Mouse (Mus musculus) E14TG2a.4 (cell line): ENCODE data around the gene Trim2.

ENCODE experiments used
- H3K27me3 ChIP-seq: 2 replicates; pipeline ENCODE4 v1.6.1; 2014; ENCODE audit warnings: low read length, control low read depth; ENCODE audit not compliant: insufficient read depth
- H3K36me3 ChIP-seq: 2 replicates; pipeline ENCODE4 v1.6.1; 2014; ENCODE audit warnings: low read length, control low read depth; ENCODE audit not compliant: insufficient read depth
- H3K4me1 ChIP-seq: replicated peaks from 2 replicates; pipeline ENCODE4 v1.6.1; 2014; ENCODE audit warnings: low read depth, low read length, control low read depth
- H3K4me3 ChIP-seq: replicated peaks from 2 replicates; pipeline ENCODE4 v1.5.1; 2014; ENCODE audit warnings: mild to moderate bottlenecking, low read length
- H3K9me3 ChIP-seq: 2 replicates; pipeline ENCODE4 v1.6.1; 2014; ENCODE audit warnings: low read length, control low read depth
- CTCF ChIP-seq: conservative IDR thresholded peaks from 2 replicates; pipeline ENCODE4 v1.5.1; 2014; ENCODE audit warnings: low read length
- NANOG ChIP-seq: IDR thresholded peaks from 2 replicates; pipeline ENCODE4 v1.6.1; 2014; ENCODE audit warnings: borderline replicate concordance, low read length, mixed read lengths
- POU5F1 ChIP-seq: IDR thresholded peaks from 2 replicates; pipeline ENCODE4 v1.6.1; 2014; ENCODE audit warnings: low read length, borderline replicate concordance

Gene Trim2

DNA sequence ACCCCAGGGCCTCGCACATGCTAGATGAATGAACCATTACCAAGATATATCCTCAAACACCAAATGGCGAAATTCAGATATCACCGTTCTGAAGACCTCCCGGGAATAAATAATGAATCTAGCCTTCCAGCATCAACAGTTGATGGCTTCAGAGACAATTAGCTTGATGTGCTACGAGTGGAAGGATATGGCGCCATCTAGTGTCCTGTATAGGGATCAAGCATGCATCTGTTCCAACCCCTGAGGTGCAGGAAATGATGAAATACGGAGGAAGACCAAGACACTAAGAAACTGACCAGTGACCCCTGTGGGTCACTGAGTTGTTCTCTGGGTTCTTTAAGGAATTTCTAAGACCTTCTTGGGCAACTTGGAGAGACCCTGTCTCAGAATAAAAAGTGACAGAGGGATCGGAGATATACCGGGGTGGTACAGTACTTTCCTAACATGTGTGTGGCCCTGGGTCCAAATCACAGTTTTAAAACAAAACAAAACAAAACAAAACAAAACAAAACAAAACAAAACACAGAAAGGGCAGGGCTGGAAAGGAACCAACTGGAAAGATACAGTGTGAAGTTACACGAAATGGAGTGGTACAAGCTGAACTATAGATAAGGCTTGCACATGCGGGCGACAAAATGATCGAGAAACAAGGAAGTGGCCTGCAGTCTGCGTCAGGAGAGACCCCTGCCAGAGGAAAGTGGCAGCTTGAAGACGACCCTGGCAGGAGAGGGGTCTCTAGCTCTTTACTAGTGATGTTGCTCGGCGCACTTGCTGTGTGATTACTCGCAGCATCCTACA lies 6.5 kb upstream of the Trim2 start:
- H3K36me3 ChIP-seq: no peaks in the 10 kb centered on the region
- TF ChIP-seq POU5F1 (no peak), CTCF (peak; percentile 80)
- 0 out of 2 replicates have a peak overlapping the region, but pooled peaks have one; percentile 5 for H3K4me3 ChIP-seq
- H3K27me3 ChIP-seq: no peaks in the 10 kb centered on the region; the same call in 1 of the 2 replicates
- H3K9me3 ChIP-seq: no peaks in the 10 kb centered on the region; the same call in 1 of the 2 replicates
- peaks cover 15% of the 10 kb centered on the region for H3K4me1 ChIP-seq

DNA sequence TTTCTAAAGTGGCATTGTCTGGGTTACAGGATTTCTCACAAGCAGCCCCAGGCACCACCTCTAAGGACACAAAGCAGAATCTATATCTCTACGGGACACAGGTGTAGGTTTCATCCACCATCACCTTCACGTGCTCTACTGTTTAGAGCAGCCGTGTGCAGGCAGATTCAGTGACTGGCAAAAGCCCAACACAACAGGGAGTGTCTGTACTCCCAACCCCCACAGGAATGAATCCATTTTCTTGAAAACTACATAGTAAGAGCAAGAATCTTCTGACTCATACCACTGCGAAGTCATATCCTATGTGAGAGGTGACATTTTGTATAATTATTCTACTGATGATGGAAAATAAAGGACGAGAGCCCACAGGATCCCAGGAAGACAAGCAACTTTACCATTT lies 5.6 kb upstream of the Trim2 start:
- H3K4me3 ChIP-seq: no peak overlapping the region
- no peaks in the 10 kb centered on the region; the same call in 1 of the 2 replicates for H3K9me3 ChIP-seq
- H3K4me1 ChIP-seq: peaks cover 15% of the 10 kb centered on the region
- no peak for TF ChIP-seq POU5F1
- no peak for TF ChIP-seq NANOG
- TF ChIP-seq CTCF: no peak
- no peaks in the 10 kb centered on the region for H3K36me3 ChIP-seq
- no peaks in the 10 kb centered on the region for H3K27me3 ChIP-seq

DNA sequence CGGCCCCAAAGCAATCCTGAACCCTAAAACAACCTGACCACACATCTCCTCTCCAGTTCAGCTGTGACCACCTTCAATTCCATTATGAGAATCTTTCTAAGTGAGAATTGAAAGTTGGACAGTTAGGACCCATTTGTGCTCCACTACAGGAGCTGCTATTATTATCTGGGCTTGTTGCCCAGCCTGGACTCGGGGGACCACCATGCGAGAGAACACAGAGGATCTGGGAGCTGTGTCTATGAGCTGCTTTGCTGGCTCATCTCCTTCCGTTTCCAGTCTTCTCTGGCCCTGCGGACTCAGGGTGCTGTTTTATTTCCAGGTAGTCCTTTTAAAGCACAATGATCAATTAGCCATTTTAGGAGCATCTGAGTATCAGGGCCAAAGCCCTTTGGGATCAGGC lies 839 bp upstream of the Trim2 start:
- peaks cover 36% of the 10 kb centered on the region for H3K27me3 ChIP-seq
- no peaks in the 10 kb centered on the region; the same call in 1 of the 2 replicates for H3K9me3 ChIP-seq
- TF ChIP-seq CTCF: no peak
- TF ChIP-seq POU5F1: no peak
- TF ChIP-seq NANOG: no peak
- H3K4me3 ChIP-seq: no peak overlapping the region
- peaks cover 31% of the 10 kb centered on the region for H3K4me1 ChIP-seq
- no peaks in the 10 kb centered on the region for H3K36me3 ChIP-seq

GRCm38 (mm10) chr3:84305722-84306510 lies 761 bp downstream of the Trim2 start:
- TF ChIP-seq NANOG (no peak), CTCF (no peak), POU5F1 (no peak)
- H3K9me3 ChIP-seq: no peaks in the 10 kb centered on the region
- no peak overlapping the region for H3K4me3 ChIP-seq
- H3K27me3 ChIP-seq: peaks cover 41% of the 10 kb centered on the region
- H3K4me1 ChIP-seq: peaks cover 31% of the 10 kb centered on the region
- H3K36me3 ChIP-seq: no peaks in the 10 kb centered on the region

DNA sequence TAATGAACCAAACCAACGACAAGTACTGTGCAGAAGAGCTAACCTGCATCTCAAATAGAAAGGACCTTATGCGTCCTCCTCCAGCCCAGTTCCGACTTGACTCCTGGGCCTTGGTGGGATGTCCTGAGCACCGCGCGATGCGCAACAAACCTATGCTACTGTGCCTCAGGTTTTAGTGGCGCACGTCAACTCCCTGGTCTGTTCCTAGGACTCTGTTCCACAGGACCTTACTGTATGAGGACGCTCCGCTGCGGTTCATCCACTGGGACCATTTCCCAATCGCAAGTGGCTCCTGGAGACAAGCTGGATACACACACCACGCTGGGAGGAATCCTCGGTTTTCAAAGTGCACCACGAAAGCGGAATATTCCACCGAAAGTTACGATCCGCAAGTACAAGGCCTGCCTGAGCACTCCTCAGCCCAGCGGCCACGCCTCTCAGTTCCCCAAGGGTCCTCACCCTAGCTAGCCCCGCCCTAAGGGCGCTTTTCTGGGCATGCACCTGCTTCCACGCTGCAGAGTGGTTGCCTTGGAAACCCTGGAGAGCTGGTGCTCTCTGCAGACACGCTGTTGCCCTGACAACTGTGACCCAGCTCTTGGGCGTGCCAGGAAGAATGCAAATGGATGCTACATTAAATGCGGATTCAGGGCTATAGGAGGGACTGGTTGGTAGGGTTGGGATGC lies 1.5 kb downstream of the Trim2 start:
- Histone ChIP-seq H3K9me3 (no peaks in the 10 kb centered on the region), H3K4me1 (peaks cover 31% of the 10 kb centered on the region), H3K27me3 (peaks cover 41% of the 10 kb centered on the region), H3K36me3 (no peaks in the 10 kb centered on the region), H3K4me3 (peak overlapping the region; percentile 73)
- TF ChIP-seq CTCF (no peak), POU5F1 (no peak), NANOG (no peak)

- Histone ChIP-seq H3K4me1 (peaks cover 31% of the 10 kb centered on the region), H3K9me3 (no peaks in the 10 kb centered on the region), H3K4me3 (peak overlapping the region; percentile 73), H3K27me3 (peaks cover 41% of the 10 kb centered on the region), H3K36me3 (no peaks in the 10 kb centered on the region)
- TF ChIP-seq CTCF: no peak
- no peak for TF ChIP-seq NANOG
- no peak for TF ChIP-seq POU5F1
These were observed 2.2 kb downstream of the Trim2 start for GRCm38 (mm10) chr3:84304339-84305009.

DNA sequence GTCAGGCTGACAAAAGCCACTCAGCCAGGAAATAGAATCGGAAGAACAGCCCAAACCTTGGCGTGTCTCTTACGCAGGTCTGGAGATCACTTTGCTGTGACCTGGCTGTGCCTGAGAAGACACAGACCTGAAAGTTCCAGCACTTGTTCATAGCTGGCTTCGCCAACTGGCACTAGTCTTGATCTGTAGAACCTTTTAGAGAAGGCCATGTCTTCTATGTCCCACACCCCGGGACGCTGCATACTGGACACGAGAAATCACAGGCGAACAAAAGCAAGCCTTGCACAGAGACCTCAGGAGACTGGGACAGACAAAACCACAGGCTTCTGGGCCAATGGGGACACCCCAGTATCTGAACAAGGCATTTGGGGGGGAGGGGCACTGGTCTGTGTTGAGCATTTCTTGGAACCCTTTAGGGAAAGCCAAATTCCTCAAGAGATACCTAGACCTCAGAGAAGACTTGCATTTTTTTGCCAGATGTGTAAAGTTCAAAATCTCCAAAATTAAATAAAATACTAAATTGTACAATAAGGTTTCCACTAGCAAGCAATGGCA lies 3.2 kb downstream of the Trim2 start:
- Histone ChIP-seq H3K9me3 (no peaks in the 10 kb centered on the region; the same call in 1 of the 2 replicates), H3K4me1 (peaks cover 31% of the 10 kb centered on the region), H3K27me3 (peaks cover 41% of the 10 kb centered on the region), H3K36me3 (no peaks in the 10 kb centered on the region), H3K4me3 (no peak overlapping the region)
- TF ChIP-seq POU5F1: no peak
- no peak for TF ChIP-seq CTCF
- no peak for TF ChIP-seq NANOG
